16 mouse cellular contexts compared by ENCODE assay signal in the genomic region with DNA sequence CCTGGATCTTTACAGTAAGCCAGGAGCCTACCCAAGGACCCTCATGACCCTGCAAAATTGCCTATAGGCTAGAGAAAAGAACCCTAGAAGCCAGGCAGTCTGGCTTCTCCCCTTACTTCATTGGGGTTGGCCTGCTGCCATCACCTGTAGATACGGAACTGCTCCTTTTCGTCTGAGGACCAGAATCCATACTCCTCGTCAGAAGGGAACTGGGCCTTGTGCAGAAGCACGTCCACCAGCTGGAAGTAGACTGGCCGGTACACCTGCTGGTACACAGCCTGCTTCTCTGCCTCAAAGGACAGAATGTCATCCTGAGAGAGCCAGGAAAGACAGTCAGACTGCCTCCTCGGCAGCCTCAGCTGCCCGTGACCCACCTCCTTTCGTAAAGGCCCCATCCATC. TPM values are rescaled to one million over a fixed set of nuclear protein-coding genes. Genes with fewer than 3 reads are reported as not detected.
"Had no signal": no experiment of that assay in that cellular context is flagged by ENCODE, and none has a peak within 500 bp of the region (broad histone marks: within the 10 kb centered on the region; RNA-seq: fewer than 3 reads in every experiment).

No protein-coding gene starts in this region.

- H3K27ac ChIP-seq: kidney, postnatal 0 days; liver, embryonic 13.5 days; macrophage; midbrain, embryonic 12.5 days; midbrain, embryonic 15.5 days; neural tube, embryonic 12.5 days; neural tube, embryonic 15.5 days; stomach, postnatal 0 days had no signal

- H3K4me3 ChIP-seq: liver, embryonic 13.5 days; midbrain, embryonic 12.5 days; midbrain, embryonic 15.5 days; neural tube, embryonic 12.5 days; neural tube, embryonic 15.5 days had no signal

- DNase-seq: kidney, postnatal 25 days; liver, embryonic 13.5 days; lung, embryonic 14.5 days; right cerebral cortex, postnatal 14 days; right cerebral cortex, postnatal 4 days; thymus, adult 18-20 months; thymus, postnatal 36 days had no signal

RNA-seq across cellular contexts. Expression of a gene that starts 21.5 kb away (rescaled TPM):
- total RNA-seq: megakaryocyte, adult 5-6 weeks had no signal

RNA-seq across cellular contexts. Expression of a gene that starts 24.8 kb away (rescaled TPM):
- total RNA-seq: liver, adult 2 months; megakaryocyte, adult 5-6 weeks had no signal
